Comparison of ENCODE assay signal across 10 mouse cellular contexts in the genomic region with DNA sequence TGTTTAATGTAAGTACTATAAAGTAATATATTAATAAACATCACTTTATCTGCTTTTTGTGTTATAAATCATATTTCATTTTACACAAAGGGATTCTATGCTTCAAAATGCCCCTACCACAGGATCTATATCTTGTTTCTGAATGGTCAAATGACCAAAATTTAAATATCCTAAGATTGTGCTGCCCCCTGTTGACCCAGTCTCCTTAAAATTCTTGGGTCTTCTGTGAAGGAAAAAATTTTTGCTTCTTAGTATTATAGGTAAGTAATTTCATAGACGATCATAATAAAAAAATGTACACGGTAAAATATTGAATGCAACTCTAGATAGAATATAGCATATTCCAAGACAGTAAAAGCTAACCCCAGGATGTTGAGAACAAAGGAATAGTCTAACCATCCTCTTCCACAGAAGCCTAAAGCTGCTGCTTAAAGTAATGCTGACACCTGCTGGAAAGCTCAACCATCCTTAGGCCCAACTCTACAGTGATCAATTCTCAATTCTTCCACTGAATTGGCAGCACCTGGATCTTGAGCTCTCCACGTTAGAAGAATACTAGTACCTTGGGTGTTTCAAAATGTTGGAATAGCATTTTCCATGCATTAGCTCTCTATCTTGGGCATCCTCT. TPM values are rescaled to one million over a fixed set of nuclear protein-coding genes. Genes with fewer than 3 reads are reported as not detected.
A peak's percentile ranks its signal among the peaks of the same experiment; 100 is the strongest.
DNase-seq lines count a peak whose midpoint lies in the region; ATAC-seq lines count a peak whose summit lies in the region.
"Had no signal": no experiment of that assay in that cellular context is flagged by ENCODE, and none has a peak within 500 bp of the region (broad histone marks: within the 10 kb centered on the region; RNA-seq: fewer than 3 reads in every experiment).

No protein-coding gene starts in this region.

- H3K36me3 ChIP-seq in kidney, embryonic 14.5 days (ENCODE audit: control insufficient read depth, insufficient read depth, low read length) = no peaks in the 10 kb centered on the region

- no peaks in the 10 kb centered on the region for H3K9me3 ChIP-seq in kidney, embryonic 14.5 days (ENCODE audit: control insufficient read depth, low read length)
- H3K9me3 ChIP-seq: neural tube, embryonic 13.5 days had no signal

- H3K4me3 ChIP-seq in kidney, embryonic 14.5 days (ENCODE audit: low read length) = no peak overlapping the region
- H3K4me3 ChIP-seq: limb, embryonic 13.5 days; neural tube, embryonic 13.5 days had no signal

- DNase-seq in adrenal gland, postnatal 14 days = peak; percentile 13
- no peak for DNase-seq in adrenal gland, adult 18-20 months (ENCODE audit: low spot score in 2 of 2)
- peak; percentile 11 to 33 for DNase-seq in kidney, adult 8-10 months
- DNase-seq in ES-CJ7 (ENCODE audit: low read depth, low spot score) = peak; percentile 21
- peak; percentile 66 for DNase-seq in kidney, postnatal 10 days
- DNase-seq in layer of hippocampus, postnatal 14 days (ENCODE audit: low spot score in 2 of 2) = no peak

- no peaks in the 10 kb centered on the region for H3K27me3 ChIP-seq in kidney, embryonic 14.5 days (ENCODE audit: control insufficient read depth, insufficient read depth, low read length)
- H3K27me3 ChIP-seq: limb, embryonic 13.5 days; neural tube, embryonic 13.5 days had no signal

- no peaks in the 10 kb centered on the region for H3K4me1 ChIP-seq in kidney, embryonic 14.5 days (ENCODE audit: control insufficient read depth, insufficient read depth, low read length)
- H3K4me1 ChIP-seq: limb, embryonic 13.5 days; neural tube, embryonic 13.5 days had no signal

- 72% methylated on average over 3 of the region's 3 CpGs for WGBS in kidney, embryonic 14.5 days

- H3K27ac ChIP-seq in kidney, embryonic 14.5 days (ENCODE audit: low read depth, low read length) = no peak overlapping the region
- H3K27ac ChIP-seq: limb, embryonic 13.5 days; neural tube, embryonic 13.5 days had no signal

- ATAC-seq in kidney, embryonic 14.5 days (ENCODE audit: low FRiP score, low TSS enrichment) = no peak
- no peak for ATAC-seq in frontal cortex, adult (ENCODE audit: low TSS enrichment)

- H3K4me2 ChIP-seq in kidney, embryonic 14.5 days (replicated peaks; ENCODE audit: low read depth, low read length) = no peak overlapping the region
- H3K4me2 ChIP-seq: limb, embryonic 13.5 days; neural tube, embryonic 13.5 days had no signal

- H3K9ac ChIP-seq in kidney, embryonic 14.5 days (ENCODE audit: low read depth, low read length) = no peak overlapping the region
- H3K9ac ChIP-seq: limb, embryonic 13.5 days; neural tube, embryonic 13.5 days had no signal

RNA-seq across cellular contexts. Expression of gene Sertad4, which starts 56.7 kb away (rescaled TPM):
- 5.9 and 6.6 TPM in 2 replicates for total RNA-seq in adrenal gland, postnatal 14 days (2021)
- 1 to 10 TPM; 3.9 to 6.2 TPM for total RNA-seq in adrenal gland, adult 18-20 months (2021)
- polyA plus RNA-seq in kidney, embryonic 14.5 days (2014; fragmentation: Nextera tagmentation; extraction: Ambion mirVana) = 15.7 and 23.9 TPM in 2 replicates
- total RNA-seq in layer of hippocampus, postnatal 14 days (2021) = 10 to 100 TPM; 23.5 to 23.6 TPM

Comparison
In these comparisons a context has a peak if more than half of its experiments do, and no peak if none do; other contexts are left out.
1. DNase-seq: peak in adrenal gland, postnatal 14 days (single experiment), kidney, adult 8-10 months (2 of 2), ES-CJ7 (single experiment) and kidney, postnatal 10 days (single experiment); none in adrenal gland, adult 18-20 months (0 of 2) and layer of hippocampus, postnatal 14 days (0 of 2).